Mouse (Mus musculus): ENCODE data around the gene Adcy4.

- TF ChIP-seq CTCF (IDR thresholded peaks at IDR 0.05; ENCODE audit: low read depth), result no peak
- TF ChIP-seq EP300 (IDR thresholded peaks at IDR 0.05; ENCODE audit: low read depth), result no peak
Observed at GRCm38 (mm10) chr14:55793946-55794345, 10.1 kb upstream of the Adcy4 start.
